Mouse (Mus musculus): ENCODE results near the gene Olfr91. TPM values are rescaled to one million over a fixed set of nuclear protein-coding genes. Genes with fewer than 3 reads are reported as not detected.

The Olfr91 gene
- polyA plus RNA-seq, 1 experiment, result not detected

DNA sequence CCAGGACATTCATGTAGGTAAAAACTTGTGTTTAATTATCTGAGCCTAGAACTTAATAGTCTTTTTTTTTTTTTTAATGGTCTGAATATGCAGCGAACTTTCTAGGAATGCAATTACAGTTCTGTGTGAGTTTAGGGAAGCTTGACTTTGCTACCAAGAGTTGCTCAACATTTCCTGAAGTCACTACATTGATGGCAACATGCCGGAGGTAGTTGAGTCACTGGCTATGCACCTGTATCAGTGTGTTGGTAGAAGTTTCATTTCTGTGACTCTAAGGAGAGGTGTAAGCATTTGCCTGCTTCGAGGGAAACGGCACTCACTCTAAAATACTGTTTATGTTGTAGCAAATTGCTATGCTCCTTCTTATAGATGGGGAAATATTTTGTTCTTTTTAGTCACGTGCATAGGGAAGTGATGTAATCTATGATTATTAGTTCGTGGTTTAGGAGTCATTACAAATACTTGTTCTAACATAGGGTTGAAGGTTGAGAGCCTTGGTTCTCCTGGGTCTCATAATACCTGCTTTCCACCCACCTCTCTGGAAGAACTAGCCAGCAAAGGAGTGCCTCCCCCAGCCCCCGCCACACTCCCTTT is 53.3 kb downstream of the Olfr91 start:
- DNase-seq (ENCODE audit: low read depth), result no peak
- TF ChIP-seq CTCF (IDR thresholded peaks at IDR 0.05; ENCODE audit: borderline replicate concordance, extremely low read depth, insufficient read depth, insufficient read length), result no peak
- TF ChIP-seq POLR2A (IDR thresholded peaks at IDR 0.05; ENCODE audit: borderline replicate concordance, extremely low read depth, insufficient read depth, insufficient read length, poor library complexity, severe bottlenecking), result no peak

Other genes with a start within 250 kb of the Olfr91 start
- 0.09 and 0.16 TPM in 2 replicates for gene Trim15, start 231.1 kb downstream of the Olfr91 start, polyA plus RNA-seq (2012; rRNA removed)
- 0.19 and 0.52 TPM in 2 replicates for gene Trim10, start 228.7 kb downstream of the Olfr91 start, polyA plus RNA-seq (2012; rRNA removed)
- 0.08 TPM in 1 of 2 replicates, not detected in the other for gene Trim40, start 208.2 kb downstream of the Olfr91 start, polyA plus RNA-seq (2012; rRNA removed)
- not detected in 2 replicates for gene Trim31, start 200.2 kb downstream of the Olfr91 start, polyA plus RNA-seq (2012; rRNA removed)
- gene Rnf39, start 155.4 kb downstream of the Olfr91 start, polyA plus RNA-seq (2012; rRNA removed), result 0.18 and 0.19 TPM in 2 replicates
- 143 and 150 TPM in 2 replicates for gene Ppp1r11, start 146.5 kb downstream of the Olfr91 start, polyA plus RNA-seq (2012; rRNA removed)
- 41.8 and 55.2 TPM in 2 replicates for gene Znrd1, start 139.7 kb downstream of the Olfr91 start, polyA plus RNA-seq (2012; rRNA removed)
- gene Znrd1as, start 139.7 kb downstream of the Olfr91 start, polyA plus RNA-seq (2012; rRNA removed), result 3.5 TPM in 2 replicates
- gene 2410137M14Rik, start 117.0 kb downstream of the Olfr91 start, polyA plus RNA-seq (2012; rRNA removed), result 1.5 and 1.6 TPM in 2 replicates
- 13.4 and 16.0 TPM in 2 replicates for gene H2-M5, start 108.7 kb downstream of the Olfr91 start, polyA plus RNA-seq (2012; rRNA removed)
- 352 and 386 TPM in 2 replicates for gene Zfp57, start 97.1 kb downstream of the Olfr91 start, polyA plus RNA-seq (2012; rRNA removed)
- gene Mog, start 74.9 kb downstream of the Olfr91 start, polyA plus RNA-seq (2012; rRNA removed), result not detected in 2 replicates
- gene Gabbr1, start 52.3 kb downstream of the Olfr91 start, polyA plus RNA-seq (2012; rRNA removed), result 238 and 282 TPM in 2 replicates
- gene Olfr90, start 9.8 kb downstream of the Olfr91 start, polyA plus RNA-seq (2012; rRNA removed), result not detected in 2 replicates
- not detected in 2 replicates for gene Olfr92, start 21.8 kb upstream of the Olfr91 start, polyA plus RNA-seq (2012; rRNA removed)
- not detected in 2 replicates for gene Olfr93, start 63.2 kb upstream of the Olfr91 start, polyA plus RNA-seq (2012; rRNA removed)
- not detected in 2 replicates for gene Ubd, start 95.6 kb upstream of the Olfr91 start, polyA plus RNA-seq (2012; rRNA removed)
- gene Olfr94, start 102.7 kb upstream of the Olfr91 start, polyA plus RNA-seq (2012; rRNA removed), result not detected in 2 replicates
- 0.03 and 0.05 TPM in 2 replicates for gene Olfr95, start 114.8 kb upstream of the Olfr91 start, polyA plus RNA-seq (2012; rRNA removed)
- gene Olfr96, start 121.9 kb upstream of the Olfr91 start, polyA plus RNA-seq (2012; rRNA removed), result not detected in 2 replicates
- gene Olfr97, start 139.1 kb upstream of the Olfr91 start, polyA plus RNA-seq (2012; rRNA removed), result not detected in 2 replicates
- gene Olfr98, start 165.5 kb upstream of the Olfr91 start, polyA plus RNA-seq (2012; rRNA removed), result not detected in 2 replicates
- 0.42 and 0.68 TPM in 2 replicates for gene H2-M3, start 171.9 kb upstream of the Olfr91 start, polyA plus RNA-seq (2012; rRNA removed)
- not detected in 2 replicates for gene Olfr99, start 185.2 kb upstream of the Olfr91 start, polyA plus RNA-seq (2012; rRNA removed)
- not detected in 2 replicates for gene Olfr101, start 206.0 kb upstream of the Olfr91 start, polyA plus RNA-seq (2012; rRNA removed)
- gene Olfr102, start 218.8 kb upstream of the Olfr91 start, polyA plus RNA-seq (2012; rRNA removed), result not detected in 2 replicates
- gene Olfr103, start 241.4 kb upstream of the Olfr91 start, polyA plus RNA-seq (2012; rRNA removed), result not detected in 2 replicates

All from brain, embryonic 14.5 days (tissue).